Mouse (Mus musculus) T-cell, adult 2 months (primary cell): ENCODE measurements around the gene Gm28047.
"Not testable (repeated sequence)": the region's sequence is repeated elsewhere in the genome, so short reads cannot be mapped to it uniquely, and the experiment has no call there.

Experiments
- DNase-seq: peaks from one replicate; pipeline ENCODE4 v3.0.0; 2022; ENCODE audit warnings: low spot score

The Gm28047 gene

GRCm38 (mm10) chr15:102619486-102619885 is 5.4 kb downstream of the Gm28047 start:
- DNase-seq: no peak

GRCm38 (mm10) chr15:102617654-102618053 is 7.2 kb downstream of the Gm28047 start:
- no peak for DNase-seq

- DNase-seq: no peak
Measured at GRCm38 (mm10) chr15:102616174-102616573, 8.7 kb downstream of the Gm28047 start.

GRCm38 (mm10) chr15:102614224-102614623 is 10.6 kb downstream of the Gm28047 start:
- no peak for DNase-seq

- no peak for DNase-seq
Measured at GRCm38 (mm10) chr15:102612966-102613365, 11.9 kb downstream of the Gm28047 start.

GRCm38 (mm10) chr15:102608586-102608985 is 16.3 kb downstream of the Gm28047 start:
- not testable (repeated sequence) for DNase-seq

- no peak for DNase-seq
Measured at GRCm38 (mm10) chr15:102593996-102594656, 30.7 kb downstream of the Gm28047 start.

GRCm38 (mm10) chr15:102592674-102593073 is 32.2 kb downstream of the Gm28047 start:
- no peak for DNase-seq

GRCm38 (mm10) chr15:102590567-102590966 is 34.3 kb downstream of the Gm28047 start:
- DNase-seq: no peak

GRCm38 (mm10) chr15:102589826-102590225 is 35.0 kb downstream of the Gm28047 start:
- no peak for DNase-seq

- DNase-seq: no peak
Measured at GRCm38 (mm10) chr15:102585501-102585900, 39.4 kb downstream of the Gm28047 start.

- no peak for DNase-seq
Measured at GRCm38 (mm10) chr15:102583708-102584383, 41.0 kb downstream of the Gm28047 start.

GRCm38 (mm10) chr15:102581205-102581604 is 43.7 kb downstream of the Gm28047 start:
- DNase-seq: no peak

GRCm38 (mm10) chr15:102578351-102578750 is 46.5 kb downstream of the Gm28047 start:
- DNase-seq: no peak

GRCm38 (mm10) chr15:102576972-102577371 is 47.9 kb downstream of the Gm28047 start:
- DNase-seq: no peak

GRCm38 (mm10) chr15:102572081-102572480 is 52.8 kb downstream of the Gm28047 start:
- no peak for DNase-seq

- no peak for DNase-seq
Measured at GRCm38 (mm10) chr15:102567849-102568248, 57.0 kb downstream of the Gm28047 start.

- no peak for DNase-seq
Measured at GRCm38 (mm10) chr15:102563681-102564080, 61.2 kb downstream of the Gm28047 start.

GRCm38 (mm10) chr15:102563061-102563460 is 61.8 kb downstream of the Gm28047 start:
- no peak for DNase-seq

GRCm38 (mm10) chr15:102562491-102562890 is 62.4 kb downstream of the Gm28047 start:
- DNase-seq: no peak

- no peak for DNase-seq
Measured at GRCm38 (mm10) chr15:102557580-102557979, 67.3 kb downstream of the Gm28047 start.

- DNase-seq: no peak
Measured at GRCm38 (mm10) chr15:102555581-102555980, 69.3 kb downstream of the Gm28047 start.

- no peak for DNase-seq
Measured at GRCm38 (mm10) chr15:102552599-102552998, 72.3 kb downstream of the Gm28047 start.

GRCm38 (mm10) chr15:102547478-102547877 is 77.4 kb downstream of the Gm28047 start:
- DNase-seq: no peak
